Mouse (Mus musculus): ENCODE measurements at regions not wholly inside any gene's neighbourhood (a gene's known extent, or its start where the extent isn't known, plus 50 kb on each side); places are given as distances from the start of the nearest gene placed in this dataset.

DNA sequence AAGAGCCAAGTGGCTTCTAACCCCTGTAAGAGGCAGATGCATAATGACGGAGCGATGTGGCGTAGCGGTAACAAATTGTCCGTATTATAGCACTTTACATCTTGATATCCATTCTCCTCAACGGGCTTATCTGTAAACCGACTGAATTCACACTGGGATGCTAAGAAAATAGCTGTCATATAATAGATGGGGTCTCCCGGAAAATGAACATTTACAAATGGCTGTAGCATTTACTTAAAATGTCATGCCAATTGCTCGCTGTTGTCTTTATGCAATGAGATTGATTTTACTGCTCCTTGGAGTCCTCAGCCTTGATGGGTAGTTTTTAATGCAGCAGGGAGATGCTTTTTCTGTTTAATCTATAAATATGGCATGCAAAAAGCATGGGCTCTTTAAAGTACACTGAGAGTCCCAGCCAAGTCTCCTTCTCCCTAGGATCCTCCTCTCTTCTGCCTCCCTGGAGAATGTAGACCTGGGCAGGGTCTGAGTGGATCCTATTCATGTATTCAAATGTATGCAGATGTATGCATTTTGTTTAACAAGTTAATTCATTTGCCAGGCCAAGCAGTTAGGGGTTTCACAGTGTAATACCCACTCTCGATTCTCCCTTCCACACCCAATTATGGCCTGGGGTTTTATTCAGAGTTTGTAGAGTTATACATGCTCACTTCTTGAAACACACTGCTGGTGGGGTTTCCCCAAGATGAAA, 233.9 kb upstream of the Sdk2 start:
- Histone ChIP-seq H3K9ac (no peak overlapping the region), H3K4me1 (peaks cover 23% of the 10 kb centered on the region), H3K4me3 (no peak overlapping the region), H3K36me3 (no peaks in the 10 kb centered on the region), H3K4me2 (replicated peaks) (no peak overlapping the region), H3K27me3 (0 out of 2 replicates have a peak, but pooled peaks cover 2% of the 10 kb centered on the region), H3K9me3 (replicated peaks) (no peaks in the 10 kb centered on the region), H3K27ac (peak overlapping the region; percentile 58; the same call in 1 of the 2 replicates)
- WGBS = 62% methylated on average over 10 of the region's 10 CpGs
- ATAC-seq (ENCODE audit: low FRiP score) = peak; percentile 62; the same call in 1 of the 2 replicates

- ATAC-seq (ENCODE audit: low FRiP score) = no peak
- H3K4me1 ChIP-seq = peaks cover 29% of the 10 kb centered on the region
- H3K27ac ChIP-seq = no peak overlapping the region
- no peak overlapping the region for H3K4me2 ChIP-seq (replicated peaks)
- no peaks in the 10 kb centered on the region for H3K36me3 ChIP-seq
- no peaks in the 10 kb centered on the region for H3K27me3 ChIP-seq
- no peaks in the 10 kb centered on the region for H3K9me3 ChIP-seq (replicated peaks)
- H3K4me3 ChIP-seq = no peak overlapping the region
- H3K9ac ChIP-seq = no peak overlapping the region
- WGBS = 89% methylated on average over 10 of the region's 10 CpGs
These were observed 230.0 kb upstream of the Sdk2 start for GRCm38 (mm10) chr11:114296816-114297334.

- 0 out of 2 replicates have a peak, but pooled peaks have one; percentile 29 for ATAC-seq (ENCODE audit: low FRiP score)
- no peak overlapping the region for H3K9ac ChIP-seq
- no peak overlapping the region for H3K4me3 ChIP-seq
- 72% methylated on average over 5 of the region's 5 CpGs for WGBS
- H3K4me1 ChIP-seq = peaks cover 13% of the 10 kb centered on the region
- no peaks in the 10 kb centered on the region for H3K27me3 ChIP-seq
- H3K4me2 ChIP-seq (replicated peaks) = no peak overlapping the region
- no peaks in the 10 kb centered on the region for H3K9me3 ChIP-seq (replicated peaks)
- no peak overlapping the region for H3K27ac ChIP-seq
- H3K36me3 ChIP-seq = no peaks in the 10 kb centered on the region
These were observed 227.8 kb upstream of the Sdk2 start for GRCm38 (mm10) chr11:114294511-114295250.

- peaks cover 19% of the 10 kb centered on the region for H3K4me1 ChIP-seq
- H3K4me3 ChIP-seq = no peak overlapping the region
- no peak overlapping the region for H3K4me2 ChIP-seq (replicated peaks)
- no peaks in the 10 kb centered on the region for H3K27me3 ChIP-seq
- WGBS = 94% methylated on average over 5 of the region's 5 CpGs
- no peaks in the 10 kb centered on the region for H3K9me3 ChIP-seq (replicated peaks)
- no peak overlapping the region for H3K9ac ChIP-seq
- H3K36me3 ChIP-seq = no peaks in the 10 kb centered on the region
- H3K27ac ChIP-seq = no peak overlapping the region
- no peak for ATAC-seq (ENCODE audit: low FRiP score)
These were observed 224.4 kb upstream of the Sdk2 start for GRCm38 (mm10) chr11:114291258-114291657.

- peaks cover 22% of the 10 kb centered on the region for H3K4me1 ChIP-seq
- H3K27me3 ChIP-seq = no peaks in the 10 kb centered on the region
- H3K27ac ChIP-seq = no peak overlapping the region
- 68% methylated on average over 1 of the region's 1 CpGs for WGBS
- no peak overlapping the region for H3K4me2 ChIP-seq (replicated peaks)
- no peaks in the 10 kb centered on the region for H3K9me3 ChIP-seq (replicated peaks)
- no peak overlapping the region for H3K9ac ChIP-seq
- no peak overlapping the region for H3K4me3 ChIP-seq
- H3K36me3 ChIP-seq = no peaks in the 10 kb centered on the region
- no peak for ATAC-seq (ENCODE audit: low FRiP score)
These were observed 223.1 kb upstream of the Sdk2 start for GRCm38 (mm10) chr11:114289946-114290345.

DNA sequence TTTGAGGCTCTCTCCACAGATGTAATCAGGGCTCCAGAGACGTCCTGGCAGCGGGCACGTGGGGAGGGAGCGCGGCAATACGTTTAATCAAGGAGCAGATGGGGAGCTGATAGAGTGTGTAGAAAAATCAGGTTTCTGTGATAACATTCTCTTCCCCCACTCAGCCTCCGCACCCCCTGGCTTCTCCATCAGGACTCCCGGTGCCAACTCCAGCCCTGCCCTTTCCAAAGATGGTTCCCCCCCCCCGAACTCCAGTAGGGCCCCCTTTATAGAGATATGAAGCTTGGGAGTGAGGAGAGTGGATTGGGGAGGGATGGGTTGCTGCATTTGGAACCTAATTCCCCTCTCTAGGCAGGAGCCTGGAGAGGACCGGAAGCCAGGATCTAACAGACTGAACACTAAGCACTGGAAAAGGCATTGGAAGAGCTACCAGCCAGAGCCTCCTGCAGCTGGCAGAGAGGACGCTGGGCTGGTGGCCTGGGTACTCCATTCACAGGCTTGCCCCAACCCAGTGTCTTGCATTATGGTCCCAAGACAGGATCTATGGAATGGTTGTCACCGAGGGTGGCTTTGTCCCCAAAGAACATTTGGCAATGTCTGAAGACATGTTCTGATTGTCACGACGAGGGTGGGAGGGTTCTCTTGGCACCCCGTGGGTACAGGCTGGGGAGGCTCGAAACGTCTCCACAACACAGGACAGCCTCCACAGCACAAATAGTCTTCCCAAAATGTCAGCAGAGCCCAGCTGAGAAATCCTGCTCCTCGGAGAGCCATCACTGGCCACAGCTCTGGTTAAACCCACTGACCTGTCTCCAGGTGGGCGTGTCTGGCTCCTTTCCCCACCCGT, 218.2 kb upstream of the Sdk2 start:
- H3K36me3 ChIP-seq = no peaks in the 10 kb centered on the region
- ATAC-seq (ENCODE audit: low FRiP score) = peak; percentile 50; the same call in 1 of the 2 replicates
- WGBS = 68% methylated on average over 20 of the region's 20 CpGs
- no peak overlapping the region for H3K4me3 ChIP-seq
- H3K9ac ChIP-seq = no peak overlapping the region
- no peak overlapping the region for H3K4me2 ChIP-seq (replicated peaks)
- no peaks in the 10 kb centered on the region for H3K27me3 ChIP-seq
- peaks cover 17% of the 10 kb centered on the region for H3K4me1 ChIP-seq
- H3K9me3 ChIP-seq (replicated peaks) = no peaks in the 10 kb centered on the region
- peak overlapping the region; percentile 31 for H3K27ac ChIP-seq

- Histone ChIP-seq H3K36me3 (no peaks in the 10 kb centered on the region), H3K9ac (no peak overlapping the region), H3K9me3 (replicated peaks) (no peaks in the 10 kb centered on the region), H3K27ac (no peak overlapping the region), H3K4me3 (no peak overlapping the region), H3K27me3 (no peaks in the 10 kb centered on the region), H3K4me2 (replicated peaks) (no peak overlapping the region), H3K4me1 (peaks cover 23% of the 10 kb centered on the region)
- no peak for ATAC-seq (ENCODE audit: low FRiP score)
- WGBS = 52% methylated on average over 4 of the region's 5 CpGs
These were observed 216.4 kb upstream of the Sdk2 start for GRCm38 (mm10) chr11:114283208-114283607.

- peaks cover 25% of the 10 kb centered on the region for H3K4me1 ChIP-seq
- no peaks in the 10 kb centered on the region for H3K9me3 ChIP-seq (replicated peaks)
- H3K9ac ChIP-seq = no peak overlapping the region
- ATAC-seq (ENCODE audit: low FRiP score) = no peak
- H3K36me3 ChIP-seq = no peaks in the 10 kb centered on the region
- H3K4me2 ChIP-seq (replicated peaks) = no peak overlapping the region
- no peak overlapping the region for H3K4me3 ChIP-seq
- H3K27me3 ChIP-seq = no peaks in the 10 kb centered on the region
- H3K27ac ChIP-seq = no peak overlapping the region
- WGBS = 72% methylated on average over 5 of the region's 5 CpGs
These were observed 215.7 kb upstream of the Sdk2 start for GRCm38 (mm10) chr11:114282566-114282965.

DNA sequence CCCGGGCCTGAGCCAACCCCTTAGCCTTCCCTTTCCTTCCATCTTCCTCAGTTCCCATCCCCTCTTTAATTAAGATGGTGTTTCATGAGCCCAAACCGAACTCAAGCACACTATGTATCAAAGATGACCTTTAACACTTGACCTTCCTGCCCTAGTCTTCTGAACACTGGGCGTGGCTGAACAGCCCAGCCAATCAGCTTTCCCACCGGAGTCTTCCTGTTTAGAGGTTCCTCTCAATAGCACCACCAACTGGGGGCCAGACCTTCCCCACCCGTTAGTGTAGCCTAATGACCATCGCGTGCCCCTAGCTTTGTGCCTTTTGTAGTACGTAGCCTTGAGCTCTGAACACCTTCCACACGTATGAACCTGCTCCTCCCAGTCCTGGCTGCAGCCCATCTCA, 215.0 kb upstream of the Sdk2 start:
- Histone ChIP-seq H3K9ac (no peak overlapping the region), H3K27ac (no peak overlapping the region), H3K9me3 (replicated peaks) (no peaks in the 10 kb centered on the region), H3K4me1 (peaks cover 22% of the 10 kb centered on the region), H3K36me3 (no peaks in the 10 kb centered on the region), H3K4me2 (replicated peaks) (no peak overlapping the region), H3K4me3 (no peak overlapping the region), H3K27me3 (no peaks in the 10 kb centered on the region)
- ATAC-seq (ENCODE audit: low FRiP score) = no peak
- 76% methylated on average over 9 of the region's 9 CpGs for WGBS

DNA sequence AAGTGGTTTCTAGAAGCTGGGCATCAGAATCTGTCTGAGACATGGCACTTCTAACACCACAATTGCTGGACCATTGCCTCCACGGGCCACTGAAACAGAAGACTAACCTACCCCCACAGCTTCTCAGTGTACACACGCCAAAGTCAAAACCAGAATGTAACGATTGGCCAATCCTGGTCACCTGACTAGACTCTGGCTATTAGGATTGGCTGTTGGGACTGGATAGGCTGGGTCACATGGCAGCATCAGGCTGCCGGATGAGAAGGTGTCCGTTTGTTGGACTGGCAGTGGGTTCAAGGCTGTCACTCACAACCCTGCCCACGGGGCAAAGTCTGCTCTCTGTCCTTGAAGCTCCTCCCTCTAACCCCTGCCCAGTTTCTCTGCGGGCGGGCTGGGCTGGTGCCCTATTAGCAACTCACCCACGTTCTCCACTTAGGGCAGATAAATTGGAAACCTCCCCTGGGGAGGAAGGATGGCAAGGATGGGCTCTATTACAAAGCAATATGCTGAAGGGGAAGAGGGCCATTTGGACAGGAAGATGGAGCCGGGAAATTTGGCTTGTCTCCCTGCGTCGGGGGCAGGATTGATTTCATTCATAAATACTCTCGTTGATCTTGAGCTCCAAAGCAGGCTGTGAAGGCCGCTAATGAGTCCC, 214.3 kb upstream of the Sdk2 start:
- Histone ChIP-seq H3K36me3 (no peaks in the 10 kb centered on the region), H3K9me3 (replicated peaks) (no peaks in the 10 kb centered on the region), H3K4me2 (replicated peaks) (no peak overlapping the region), H3K4me3 (no peak overlapping the region), H3K27me3 (no peaks in the 10 kb centered on the region), H3K9ac (no peak overlapping the region), H3K4me1 (peaks cover 22% of the 10 kb centered on the region), H3K27ac (no peak overlapping the region)
- no peak for ATAC-seq (ENCODE audit: low FRiP score)
- WGBS = 84% methylated on average over 14 of the region's 14 CpGs

DNA sequence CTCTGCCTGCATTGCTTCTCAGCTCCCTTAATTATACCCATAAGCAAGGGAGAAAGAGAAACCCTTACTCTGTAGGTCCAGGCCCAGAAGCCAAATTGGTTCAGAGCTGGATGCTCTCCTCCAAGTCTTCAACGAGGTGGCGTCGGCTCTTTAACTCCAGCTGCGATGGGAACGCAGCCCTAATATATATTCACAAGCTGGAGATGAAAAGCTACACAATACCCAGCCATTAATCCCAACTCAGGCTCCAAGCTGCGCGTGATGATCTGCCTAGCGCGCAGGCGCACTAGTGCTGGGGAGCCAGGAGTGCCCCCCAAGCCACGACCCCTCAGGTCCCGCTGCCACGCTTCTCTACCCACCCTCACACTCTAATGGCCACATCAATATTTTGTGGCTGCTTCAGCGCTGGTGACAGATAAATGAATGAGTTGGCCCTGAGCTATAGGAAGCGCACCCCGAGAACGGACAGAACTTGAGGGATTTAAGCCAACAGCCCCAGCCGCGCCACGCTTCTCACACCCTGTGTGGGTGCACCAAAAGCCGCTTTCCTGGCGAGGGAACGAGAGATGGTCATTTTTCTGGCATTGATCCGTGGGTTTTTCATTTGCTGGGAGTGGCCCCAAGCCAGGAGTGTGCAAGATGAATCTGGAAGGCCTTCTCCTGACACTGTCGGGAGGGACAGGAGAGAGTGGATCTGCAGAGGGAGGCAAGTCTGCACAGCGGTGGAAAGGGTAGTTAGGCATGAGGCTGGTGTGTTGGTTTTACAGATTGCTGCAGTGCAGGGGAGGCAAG, 210.9 kb upstream of the Sdk2 start:
- no peaks in the 10 kb centered on the region for H3K36me3 ChIP-seq
- 74% methylated on average over 26 of the region's 26 CpGs for WGBS
- no peak overlapping the region for H3K4me3 ChIP-seq
- no peak overlapping the region for H3K9ac ChIP-seq
- ATAC-seq (ENCODE audit: low FRiP score) = no peak
- peaks cover 11% of the 10 kb centered on the region; the same call in 1 of the 2 replicates for H3K4me1 ChIP-seq
- H3K27me3 ChIP-seq = no peaks in the 10 kb centered on the region
- peak overlapping the region; percentile 24; the same call in 1 of the 2 replicates for H3K27ac ChIP-seq
- H3K4me2 ChIP-seq (replicated peaks) = no peak overlapping the region
- H3K9me3 ChIP-seq (replicated peaks) = no peaks in the 10 kb centered on the region
